Mouse (Mus musculus) effector memory CD4-positive, alpha-beta T cell, adult 7 months (primary cell): ENCODE results near the gene Tacc2. TPM values are rescaled to one million over a fixed set of nuclear protein-coding genes. Genes with fewer than 3 reads are reported as not detected.

Experiments
- polyA plus RNA-seq: library from polyadenylated mRNA; unstranded; fragments of 100-300 nt; shearing (Covaris generic); gene quantifications from one replicate; pipeline ENCODE4 v1.2.1, GENCODE M21; 2017

Gene Tacc2
- 5.8 TPM for polyA plus RNA-seq

GRCm38 (mm10) chr7:130577388-130578003, at the start of gene Tacc2:
Tacc2 (plus strand) TSS chr7:130577438.

GRCm38 (mm10) chr7:130572821-130573220, 4.4 kb upstream of the Tacc2 start, which contains the start of gene Nsmce4a:
Nsmce4a (minus strand) TSS chr7:130573118.

GRCm38 (mm10) chr7:130773914-130774630, 196.8 kb downstream of the Tacc2 start, which contains the start of gene Btbd16:
Btbd16 (plus strand) TSS chr7:130774069.

Other genes starting within 250 kb of the Tacc2 start
- 62.7 TPM for gene Ate1, start 57.1 kb upstream of the Tacc2 start, polyA plus RNA-seq
- 165 TPM for gene Nsmce4a, start 4.3 kb upstream of the Tacc2 start, polyA plus RNA-seq
- 1.1 TPM for gene Btbd16, start 196.6 kb downstream of the Tacc2 start, polyA plus RNA-seq